Mouse (Mus musculus) liver, adult 2 months (tissue): ENCODE results near the gene Pdcd1. TPM values are rescaled to one million over a fixed set of nuclear protein-coding genes. Genes with fewer than 3 reads are reported as not detected.

ENCODE experiments used
- DNase-seq: peaks from one replicate; pipeline ENCODE4 v3.0.0-alpha.2; 2011; ENCODE audit warnings: low read depth, low spot score; ENCODE audit errors: extremely low read depth
- H3K27ac ChIP-seq: fragments of 200-500 bp; replicated peaks from 2 replicates; pipeline ENCODE4 v1.5.1; 2012; ENCODE audit warnings: low read depth, mild to moderate bottlenecking, control low read depth, inconsistent platforms, low read length; ENCODE audit not compliant: insufficient read depth
- H3K27me3 ChIP-seq: fragments of 200-500 bp; 2 replicates; pipeline ENCODE4 v1.6.1; 2012; ENCODE audit warnings: mild to moderate bottlenecking, moderate library complexity, low read length, inconsistent platforms; ENCODE audit not compliant: control insufficient read depth, insufficient read depth
- H3K36me3 ChIP-seq: fragments of 200-500 bp; 2 replicates; pipeline ENCODE4 v1.6.1; 2012; ENCODE audit warnings: low read length, inconsistent platforms; ENCODE audit not compliant: control insufficient read depth, insufficient read depth
- H3K4me1 ChIP-seq: fragments of 200-500 bp; 2 replicates; pipeline ENCODE4 v1.6.1; 2011; ENCODE audit warnings: low read length; ENCODE audit not compliant: control insufficient read depth, insufficient read depth
- H3K4me3 ChIP-seq: fragments of 200-500 bp; 2 replicates; pipeline ENCODE4 v1.5.1; 2011; ENCODE audit warnings: low read depth, mild to moderate bottlenecking, control low read depth, low read length, moderate library complexity; ENCODE audit not compliant: insufficient read depth
- H3K79me2 ChIP-seq: fragments of 200-500 bp; 2 replicates; pipeline ENCODE4 v1.6.1; 2012; ENCODE audit warnings: inconsistent platforms, mild to moderate bottlenecking, low read length, moderate library complexity; ENCODE audit not compliant: control insufficient read depth, insufficient read depth
- H3K9ac ChIP-seq: fragments of 200-500 bp; 2 replicates; pipeline ENCODE4 v1.6.1; 2012; ENCODE audit warnings: low read depth, mild to moderate bottlenecking, control low read depth, inconsistent platforms, low read length
- CTCF ChIP-seq: fragments of 200-500 bp; IDR thresholded peaks from 2 replicates; pipeline ENCODE4 v1.5.1; 2011; ENCODE audit warnings: low read depth, low read length, control low read depth
- POLR2A ChIP-seq: fragments of 200-500 bp; IDR thresholded peaks from 2 replicates; pipeline ENCODE4 v1.6.1; 2011; ENCODE audit warnings: low read length, control low read depth; ENCODE audit not compliant: insufficient read depth; ENCODE audit errors: extremely low read depth
- WGBS: fragments of 180-500 bp; shearing (Covaris S2); methylation state at CpG from one replicate; pipeline ENCODE4 v1.1.7; 2018; 5-methylcytosine and 5-hydroxymethylcytosine counted together
- polyA plus RNA-seq: library from polyadenylated mRNA; depleted of rRNA; stranded (reverse); fragments of >200 nt; gene quantifications from 2 replicates; pipeline ENCODE4 v1.2.3, GENCODE M21; 2012; rRNA removed
- total RNA-seq: library from RNA; depleted of rRNA; stranded (reverse); fragments of >200 nt; gene quantifications from 2 replicates; pipeline ENCODE4 v1.2.3, GENCODE M21; 2014; rRNA removed

Gene Pdcd1
- total and polyA plus RNA-seq, 2 experiments = 0.09 TPM; not detected in 1

GRCm38 (mm10) chr1:93988786-93989185 is 63.6 kb downstream of the Pdcd1 start:
- no peak overlapping the region for H3K9ac ChIP-seq
- no peak overlapping the region for H3K27ac ChIP-seq
- H3K4me3 ChIP-seq = no peak overlapping the region
- H3K27me3 ChIP-seq = no peaks in the 10 kb centered on the region
- TF ChIP-seq POLR2A (no peak), CTCF (no peak)
- H3K79me2 ChIP-seq = no peaks in the 10 kb centered on the region
- WGBS = 51% methylated on average over 3 of the region's 3 CpGs
- H3K36me3 ChIP-seq = no peaks in the 10 kb centered on the region
- DNase-seq = no peak
- no peaks in the 10 kb centered on the region for H3K4me1 ChIP-seq

Other genes starting within 250 kb of the Pdcd1 start
- 4.4 and 5.5 TPM in 2 replicates for gene Ing5, start 248.6 kb downstream of the Pdcd1 start, total RNA-seq
- gene Ing5, start 248.6 kb downstream of the Pdcd1 start, polyA plus RNA-seq = 2.2 and 2.7 TPM in 2 replicates
- 23.4 and 24.8 TPM in 2 replicates for gene D2hgdh, start 227.6 kb downstream of the Pdcd1 start, total RNA-seq
- gene D2hgdh, start 227.6 kb downstream of the Pdcd1 start, polyA plus RNA-seq = 26.1 and 27.8 TPM in 2 replicates
- gene Gal3st2, start 191.2 kb downstream of the Pdcd1 start, total RNA-seq = 0.37 TPM in 1 of 2 replicates, not detected in the other
- gene Gal3st2, start 191.2 kb downstream of the Pdcd1 start, polyA plus RNA-seq = not detected in 2 replicates
- gene Gal3st2b, start 134.2 kb downstream of the Pdcd1 start, total RNA-seq = not detected in 2 replicates
- gene Gal3st2b, start 134.2 kb downstream of the Pdcd1 start, polyA plus RNA-seq = not detected in 2 replicates
- gene Gal3st2c, start 62.0 kb downstream of the Pdcd1 start, total RNA-seq = not detected in 2 replicates
- gene Gal3st2c, start 62.0 kb downstream of the Pdcd1 start, polyA plus RNA-seq = not detected in 2 replicates
- gene Neu4, start 32.1 kb downstream of the Pdcd1 start, total RNA-seq = not detected in 2 replicates
- not detected in 2 replicates for gene Neu4, start 32.1 kb downstream of the Pdcd1 start, polyA plus RNA-seq